Mouse (Mus musculus): ENCODE data around the gene 1700001C02Rik.

DNA sequence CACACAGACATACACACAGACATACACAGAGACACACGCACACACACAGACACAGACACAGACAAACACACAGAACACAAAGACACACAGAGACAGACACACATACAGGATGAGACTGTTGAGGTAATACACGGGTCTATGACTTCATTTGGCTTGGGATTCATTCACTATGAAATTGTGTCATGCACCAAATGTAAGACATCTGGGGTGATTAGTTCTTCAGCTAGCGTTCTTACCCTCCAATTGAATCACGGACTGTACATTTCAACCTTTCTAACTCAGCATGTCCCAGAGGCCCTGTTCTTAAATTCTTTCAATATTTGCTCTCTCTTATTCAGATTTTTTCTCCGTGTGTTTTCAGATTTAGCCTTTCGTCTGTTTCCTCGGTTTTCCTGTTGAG lies 28.8 kb downstream of the 1700001C02Rik start:
- TF ChIP-seq EP300 (IDR thresholded peaks at IDR 0.05; ENCODE audit: insufficient read depth, low read depth, low read length) (no peak), CTCF (IDR thresholded peaks at IDR 0.05; ENCODE audit: low read depth, low read length) (no peak)

Measured in ES-Bruce4 (cell line).